Mouse (Mus musculus) ES-E14 (cell line): ENCODE measurements around the gene Eif3b.

Experiments
- HCFC1 ChIP-seq: IDR thresholded peaks from 2 replicates; pipeline ENCODE4 v1.6.1; 2012; ENCODE audit warnings: low read length, inconsistent platforms, borderline replicate concordance; ENCODE audit not compliant: insufficient read depth
- ZC3H11A ChIP-seq: IDR thresholded peaks from 2 replicates; pipeline ENCODE4 v1.6.1; 2012; ENCODE audit warnings: low read depth, mild to moderate bottlenecking, inconsistent platforms, low read length, borderline replicate concordance

GRCm38 (mm10) chr5:140405126-140405525 is 14.0 kb upstream of the Eif3b start:
- no peak for TF ChIP-seq HCFC1
- no peak for TF ChIP-seq ZC3H11A
